Mouse (Mus musculus) kidney, adult 8-10 months (tissue): ENCODE data around the gene Hoxa9.

Experiments
- DNase-seq, 2 experiments: peaks; one replicate each; pipeline ENCODE4 v3.0.0; 2022

Gene Hoxa9

GRCm38 (mm10) chr6:52230516-52231165 lies at the start of gene Hoxa9:
Gene Hoxa9 (minus strand): TSS chr6:52231089.
- peak in 1 of 2 experiments; percentile 54 for DNase-seq

- DNase-seq = no peak
These were observed 46.0 kb upstream of the Hoxa9 start for GRCm38 (mm10) chr6:52276920-52277319.

- DNase-seq = no peak
These were observed 45.5 kb upstream of the Hoxa9 start for GRCm38 (mm10) chr6:52276382-52276781.

- DNase-seq = no peak
These were observed 44.8 kb upstream of the Hoxa9 start for GRCm38 (mm10) chr6:52275563-52276280.

- no peak for DNase-seq
These were observed 43.7 kb upstream of the Hoxa9 start for GRCm38 (mm10) chr6:52274576-52274975.

GRCm38 (mm10) chr6:52273656-52274280 lies 42.9 kb upstream of the Hoxa9 start:
- DNase-seq = no peak

- DNase-seq = no peak
These were observed 42.1 kb upstream of the Hoxa9 start for GRCm38 (mm10) chr6:52272766-52273655.

GRCm38 (mm10) chr6:52270494-52271480 lies 39.9 kb upstream of the Hoxa9 start:
- DNase-seq = peak; percentile 59 to 67

- no peak for DNase-seq
These were observed 37.9 kb upstream of the Hoxa9 start for GRCm38 (mm10) chr6:52268756-52269155.

- no peak for DNase-seq
These were observed 37.5 kb upstream of the Hoxa9 start for GRCm38 (mm10) chr6:52268341-52268740.

GRCm38 (mm10) chr6:52267691-52268090 lies 36.8 kb upstream of the Hoxa9 start:
- DNase-seq = no peak

GRCm38 (mm10) chr6:52267221-52267620 lies 36.3 kb upstream of the Hoxa9 start:
- DNase-seq = no peak

- no peak for DNase-seq
These were observed 35.7 kb upstream of the Hoxa9 start for GRCm38 (mm10) chr6:52266666-52266985.

GRCm38 (mm10) chr6:52265913-52266665 lies 35.2 kb upstream of the Hoxa9 start:
- DNase-seq = no peak

- no peak for DNase-seq
These were observed 34.5 kb upstream of the Hoxa9 start for GRCm38 (mm10) chr6:52265306-52265912.

- no peak for DNase-seq
These were observed 33.4 kb upstream of the Hoxa9 start for GRCm38 (mm10) chr6:52264106-52264790.

- DNase-seq = no peak
These were observed 32.4 kb upstream of the Hoxa9 start for GRCm38 (mm10) chr6:52263321-52263585.

- no peak for DNase-seq
These were observed 31.8 kb upstream of the Hoxa9 start for GRCm38 (mm10) chr6:52262463-52263320.

- DNase-seq = no peak
These were observed 31.0 kb upstream of the Hoxa9 start for GRCm38 (mm10) chr6:52261751-52262462.
